Mouse (Mus musculus) MEL (cell line): Measurements from ENCODE around the gene Git1. TPM values are rescaled to one million over a fixed set of nuclear protein-coding genes. Genes with fewer than 3 reads are reported as not detected.

ENCODE experiments used
- DNase-seq: peaks from one replicate; pipeline ENCODE4 v3.0.0; 2011; ENCODE audit warnings: low read depth, low spot score
- H3K27ac ChIP-seq: 2 replicates; pipeline ENCODE4 v1.5.1; 2012; ENCODE audit warnings: low read depth, mild to moderate bottlenecking, control low read depth, low read length, moderate library complexity; ENCODE audit not compliant: control insufficient read depth
- H3K27me3 ChIP-seq, 2 experiments: fragments of 150-350 bp in 1 of 2; sonication (generic) in 1 of 2; 2 replicates each; pipeline ENCODE4 v1.6.1; 2012; ENCODE audit warnings: low read length in 2 of 2, mild to moderate bottlenecking in 2 of 2, improper control_type of control experiment in 1 of 2, moderate library complexity in 1 of 2; ENCODE audit not compliant: insufficient read depth in 2 of 2, control insufficient read depth in 1 of 2
- H3K36me3 ChIP-seq, 2 experiments: 2 replicates each; pipeline ENCODE4 v1.6.1; 2012 to 2014; ENCODE audit warnings: low read length in 2 of 2, improper control_type of control experiment in 1 of 2, inconsistent platforms in 1 of 2, mild to moderate bottlenecking in 1 of 2; ENCODE audit not compliant: insufficient read depth in 2 of 2, control insufficient read depth in 1 of 2
- H3K4me1 ChIP-seq, 2 experiments: fragments of 150-350 bp in 1 of 2; sonication (generic) in 1 of 2; 2 replicates each; pipeline ENCODE4 v1.6.1; 2012; ENCODE audit warnings: low read length in 2 of 2, improper control_type of control experiment in 1 of 2, mild to moderate bottlenecking in 1 of 2; ENCODE audit not compliant: insufficient read depth in 2 of 2, control insufficient read depth in 1 of 2
- H3K4me3 ChIP-seq, 2 experiments: fragments of 150-350 bp in 1 of 2; sonication (generic) in 1 of 2; 2 replicates each; pipeline ENCODE4 v1.5.1; 2012; ENCODE audit warnings: low read depth in 2 of 2, low read length in 2 of 2, mild to moderate bottlenecking in 2 of 2, moderate library complexity in 2 of 2, control low read depth in 1 of 2, improper control_type of control experiment in 1 of 2; ENCODE audit not compliant: control insufficient read depth in 1 of 2, insufficient read depth in 1 of 2
- H3K79me2 ChIP-seq: 2 replicates; pipeline ENCODE4 v1.6.1; 2012; ENCODE audit warnings: mild to moderate bottlenecking, low read length, moderate library complexity; ENCODE audit not compliant: control insufficient read depth, poor library complexity, insufficient read depth
- H3K9ac ChIP-seq: 2 replicates; pipeline ENCODE4 v1.6.1; 2012; ENCODE audit warnings: low read depth, mild to moderate bottlenecking, control low read depth, low read length, moderate library complexity; ENCODE audit not compliant: control insufficient read depth, poor library complexity, severe bottlenecking
- H3K9me3 ChIP-seq: fragments of 150-350 bp; sonication (generic); replicated peaks from 2 replicates; pipeline ENCODE4 v1.6.1; 2012; ENCODE audit warnings: mild to moderate bottlenecking, low read length, improper control_type of control experiment, moderate library complexity; ENCODE audit not compliant: insufficient read depth
- BHLHE40 ChIP-seq: IDR thresholded peaks from 2 replicates; pipeline ENCODE4 v1.6.1; 2012; ENCODE audit warnings: low read depth, mild to moderate bottlenecking, inconsistent platforms, low read length, improper control_type of control experiment, borderline replicate concordance
- CHD1 ChIP-seq: IDR thresholded peaks from 2 replicates; pipeline ENCODE4 v1.6.1; 2012; ENCODE audit warnings: low read depth, mild to moderate bottlenecking, inconsistent platforms, low read length, improper control_type of control experiment
- CHD2 ChIP-seq: IDR thresholded peaks from 2 replicates; pipeline ENCODE4 v1.6.1; 2011; ENCODE audit warnings: low read length, improper control_type of control experiment
- CTCF ChIP-seq, 3 experiments: IDR thresholded peaks in 2 of 3; conservative IDR thresholded peaks in 1 of 3; 2 replicates each; pipeline ENCODE4 v1.5.1; 2011 to 2012; ENCODE audit warnings: low read length in 3 of 3, low read depth in 2 of 3, mild to moderate bottlenecking in 2 of 3, improper control_type of control experiment in 1 of 3, inconsistent platforms in 1 of 3, mixed read lengths in 1 of 3, moderate library complexity in 1 of 3; ENCODE audit not compliant: control insufficient read depth in 1 of 3, insufficient read depth in 1 of 3, poor library complexity in 1 of 3, severe bottlenecking in 1 of 3
- E2F4 ChIP-seq: IDR thresholded peaks from 2 replicates; pipeline ENCODE4 v1.6.1; 2011; ENCODE audit warnings: low read depth, low read length, improper control_type of control experiment, borderline replicate concordance
- ETS1 ChIP-seq: IDR thresholded peaks from 2 replicates; pipeline ENCODE4 v1.6.1; 2012; ENCODE audit warnings: low read depth, mild to moderate bottlenecking, inconsistent platforms, low read length, improper control_type of control experiment, moderate library complexity
- GABPA ChIP-seq: IDR thresholded peaks from 2 replicates; pipeline ENCODE4 v1.6.1; 2012; ENCODE audit warnings: low read depth, mild to moderate bottlenecking, inconsistent platforms, low read length, improper control_type of control experiment, moderate library complexity
- GATA1 ChIP-seq: IDR thresholded peaks from 2 replicates; pipeline ENCODE4 v1.6.1; 2011; ENCODE audit warnings: low read depth, low read length, improper control_type of control experiment
- JUND ChIP-seq: IDR thresholded peaks from 2 replicates; pipeline ENCODE4 v1.6.1; 2011; ENCODE audit warnings: low read depth, mild to moderate bottlenecking, improper control_type of control experiment, low read length
- KAT2A ChIP-seq: conservative IDR thresholded peaks from 2 replicates; pipeline ENCODE4 v1.6.1; 2012; ENCODE audit warnings: low read depth, low read length, improper control_type of control experiment, inconsistent platforms
- MAFK ChIP-seq: IDR thresholded peaks from 2 replicates; pipeline ENCODE4 v1.6.1; 2011; ENCODE audit warnings: low read depth, mild to moderate bottlenecking, low read length, improper control_type of control experiment, borderline replicate concordance
- MAZ ChIP-seq: IDR thresholded peaks from 2 replicates; pipeline ENCODE4 v1.6.1; 2012; ENCODE audit warnings: low read depth, mild to moderate bottlenecking, inconsistent platforms, low read length, improper control_type of control experiment
- MEF2A ChIP-seq: IDR thresholded peaks from 2 replicates; pipeline ENCODE4 v1.6.1; 2014; ENCODE audit warnings: low read depth, mild to moderate bottlenecking, inconsistent platforms, low read length, improper control_type of control experiment; ENCODE audit not compliant: poor library complexity, insufficient replicate concordance, severe bottlenecking; ENCODE audit errors: extremely low read depth
- MYB ChIP-seq: IDR thresholded peaks from 2 replicates; pipeline ENCODE4 v1.6.1; 2011; ENCODE audit warnings: mild to moderate bottlenecking, low read depth, low read length, improper control_type of control experiment
- MYC ChIP-seq: IDR thresholded peaks from 2 replicates; pipeline ENCODE4 v1.6.1; 2011; ENCODE audit warnings: low read depth, mild to moderate bottlenecking, low read length, improper control_type of control experiment, moderate library complexity
- NELFE ChIP-seq: IDR thresholded peaks from 2 replicates; pipeline ENCODE4 v1.6.1; 2011; ENCODE audit warnings: low read depth, low read length, improper control_type of control experiment
- NRF1 ChIP-seq: IDR thresholded peaks from 2 replicates; pipeline ENCODE4 v1.6.1; 2014; ENCODE audit warnings: low read depth, mild to moderate bottlenecking, inconsistent platforms, low read length, improper control_type of control experiment, moderate library complexity; ENCODE audit not compliant: poor library complexity, insufficient read depth, severe bottlenecking
- POLR2A ChIP-seq, 2 experiments: IDR thresholded peaks; 2 replicates each; pipeline ENCODE4 v1.6.1; 2011 to 2012; ENCODE audit warnings: low read length in 2 of 2, mild to moderate bottlenecking in 2 of 2, control low read depth in 1 of 2, improper control_type of control experiment in 1 of 2, low read depth in 1 of 2, moderate library complexity in 1 of 2; ENCODE audit not compliant: control insufficient read depth in 1 of 2, insufficient read depth in 1 of 2, poor library complexity in 1 of 2
- POLR2AphosphoS2 ChIP-seq: IDR thresholded peaks from 2 replicates; pipeline ENCODE4 v1.6.1; 2011; ENCODE audit warnings: low read length, improper control_type of control experiment
- RCOR1 ChIP-seq: IDR thresholded peaks from 2 replicates; pipeline ENCODE4 v1.6.1; 2012; ENCODE audit warnings: low read depth, mild to moderate bottlenecking, inconsistent platforms, low read length, improper control_type of control experiment
- TAL1 ChIP-seq: IDR thresholded peaks from 2 replicates; pipeline ENCODE4 v1.6.1; 2012; ENCODE audit warnings: mild to moderate bottlenecking, inconsistent platforms, low read length, moderate library complexity, mixed read lengths
- TBP ChIP-seq: IDR thresholded peaks from 2 replicates; pipeline ENCODE4 v1.8.0; 2011; ENCODE audit warnings: low read depth, low read length, improper control_type of control experiment
- TCF12 ChIP-seq: IDR thresholded peaks from 2 replicates; pipeline ENCODE4 v1.6.1; 2014; ENCODE audit warnings: low read depth, mild to moderate bottlenecking, inconsistent platforms, low read length, improper control_type of control experiment, moderate library complexity
- UBTF ChIP-seq: IDR thresholded peaks from 2 replicates; pipeline ENCODE4 v1.6.1; 2012; ENCODE audit warnings: low read depth, mild to moderate bottlenecking, inconsistent platforms, low read length, improper control_type of control experiment, moderate library complexity, borderline replicate concordance; ENCODE audit not compliant: insufficient read depth
- USF1 ChIP-seq: IDR thresholded peaks from 2 replicates; pipeline ENCODE4 v1.6.1; 2014; ENCODE audit warnings: low read depth, mild to moderate bottlenecking, inconsistent platforms, low read length, improper control_type of control experiment, moderate library complexity
- USF2 ChIP-seq, 2 experiments: IDR thresholded peaks; 2 replicates each; pipeline ENCODE4 v1.6.1; 2011 to 2012; ENCODE audit warnings: improper control_type of control experiment in 2 of 2, low read length in 2 of 2, borderline replicate concordance in 1 of 2, inconsistent platforms in 1 of 2, low read depth in 1 of 2, mild to moderate bottlenecking in 1 of 2; ENCODE audit not compliant: insufficient read depth in 1 of 2
- ZKSCAN1 ChIP-seq: IDR thresholded peaks from 2 replicates; pipeline ENCODE4 v1.6.1; 2012; ENCODE audit warnings: low read depth, mild to moderate bottlenecking, inconsistent platforms, low read length, improper control_type of control experiment, moderate library complexity
- ZMIZ1 ChIP-seq: IDR thresholded peaks from 2 replicates; pipeline ENCODE4 v1.6.1; 2012; ENCODE audit warnings: low read depth, mild to moderate bottlenecking, inconsistent platforms, low read length, improper control_type of control experiment, moderate library complexity
- polyA plus RNA-seq, 2 experiments: library from polyadenylated mRNA; stranded (reverse) in 1 of 2; unstranded in 1 of 2; fragments of >175 nt in 1 of 2; fragments of >200 nt in 1 of 2; gene quantifications; 2 replicates each; pipeline versions ENCODE4 v1.2.1 to v1.2.4; 2012; ENCODE audit warnings: low replicate concordance in 2 of 2, low read depth in 1 of 2; ENCODE audit not compliant: insufficient read length in 2 of 2, insufficient read depth in 1 of 2, missing spikeins in 1 of 2
- total RNA-seq: library from RNA; depleted of rRNA; stranded (reverse); fragments of 300-350 nt; gene quantifications from 2 replicates; pipeline ENCODE4 v1.2.3, GENCODE M21; 2012

Git1 gene
- total and polyA plus RNA-seq, 3 experiments: 33.1 to 81.4 TPM; not detected in 1

GRCm38 (mm10) chr11:77490451-77490850, 2.9 kb upstream of the Git1 start:
- peak overlapping the region; percentile 68 for H3K9ac ChIP-seq
- peaks cover 0 to 33% of the 10 kb centered on the region in 2 experiments; a peak in 2 of 4 replicates for H3K36me3 ChIP-seq
- TF ChIP-seq GABPA: no peak
- no peak for TF ChIP-seq RCOR1
- no peak for TF ChIP-seq UBTF
- TF ChIP-seq ZMIZ1: no peak
- no peak for TF ChIP-seq USF2 (IDR thresholded peaks at IDR 0.05; ENCODE audit: borderline replicate concordance in 1 of 2, insufficient read depth in 1 of 2, low read depth in 1 of 2, low read length in 2 of 2)
- no peak for TF ChIP-seq MYC
- TF ChIP-seq GATA1: no peak
- TF ChIP-seq NELFE: no peak
- no peak for TF ChIP-seq CHD1
- H3K27me3 ChIP-seq: no peaks in the 10 kb centered on the region
- H3K79me2 ChIP-seq: peaks cover 62% of the 10 kb centered on the region
- H3K4me1 ChIP-seq: peaks cover 2 to 38% of the 10 kb centered on the region in 2 experiments; a peak in 3 of 4 replicates
- peak; percentile 47 for DNase-seq
- H3K9me3 ChIP-seq: no peaks in the 10 kb centered on the region
- H3K4me3 ChIP-seq: peak overlapping the region; percentile 32 to 60; a peak in 2 of 4 replicates
- no peak overlapping the region for H3K27ac ChIP-seq

- H3K4me1 ChIP-seq: peaks cover 2 to 41% of the 10 kb centered on the region in 2 experiments; a peak in 3 of 4 replicates
- peak overlapping the region; percentile 96 for H3K27ac ChIP-seq
- DNase-seq: peak; percentile 95
- peak overlapping the region; percentile 93 for H3K9ac ChIP-seq
- H3K4me3 ChIP-seq: peak overlapping the region; percentile 86 to 90
- peaks cover 62% of the 10 kb centered on the region for H3K79me2 ChIP-seq
- H3K9me3 ChIP-seq: no peaks in the 10 kb centered on the region
- peaks cover 0 to 33% of the 10 kb centered on the region in 2 experiments; a peak in 2 of 4 replicates for H3K36me3 ChIP-seq
- H3K27me3 ChIP-seq: no peaks in the 10 kb centered on the region
- TF ChIP-seq MYB (no peak), ZMIZ1 (no peak; the same call in 1 of the 2 replicates), MAFK (no peak), ETS1 (no peak), MYC (no peak), E2F4 (no peak), JUND (no peak), MAZ (peak; percentile 99), CTCF (IDR thresholded peaks at IDR 0.05 in 2 of 3, conservative IDR thresholded peaks at IDR 0.05 in 1 of 3; ENCODE audit: control insufficient read depth in 1 of 3, insufficient read depth in 1 of 3, low read depth in 2 of 3, low read length in 3 of 3, poor library complexity in 1 of 3, severe bottlenecking in 1 of 3) (peak; percentile 88 to 100 (median 99)), NELFE (no peak), UBTF (peak; percentile 36; the same call in 1 of the 2 replicates), MEF2A (no peak), ZKSCAN1 (no peak), TCF12 (peak; percentile 45; the same call in 1 of the 2 replicates), BHLHE40 (0 out of 2 replicates have a peak, but pooled peaks have one; percentile 23), USF1 (no peak), POLR2AphosphoS2 (peak; percentile 31; the same call in 1 of the 2 replicates), CHD2 (no peak), GATA1 (no peak), NRF1 (no peak), TBP (0 out of 2 replicates have a peak, but pooled peaks have one; percentile 8), RCOR1 (no peak), POLR2A (IDR thresholded peaks at IDR 0.05; ENCODE audit: control insufficient read depth in 1 of 2, insufficient read depth in 1 of 2, low read depth in 1 of 2, low read length in 2 of 2, poor library complexity in 1 of 2) (no peak), GABPA (no peak), TAL1 (no peak), KAT2A (no peak; the same call in 1 of the 2 replicates), CHD1 (no peak), USF2 (IDR thresholded peaks at IDR 0.05; ENCODE audit: borderline replicate concordance in 1 of 2, insufficient read depth in 1 of 2, low read depth in 1 of 2, low read length in 2 of 2) (no peak)
These were observed 2.2 kb upstream of the Git1 start for GRCm38 (mm10) chr11:77491123-77491501.
